Mouse (Mus musculus) cerebellum, adult 11-12 months (tissue): ENCODE results near the gene Cd70.

ENCODE experiments used
- DNase-seq: peaks from one replicate; pipeline ENCODE4 v3.0.0; 2022

Cd70 gene

GRCm38 (mm10) chr17:57148994-57149803, at the start of gene Cd70:
Gene Cd70, minus strand, starts transcription at chr17:57149777.
- no peak for DNase-seq

GRCm38 (mm10) chr17:57198252-57198651, 48.7 kb upstream of the Cd70 start:
- no peak for DNase-seq

GRCm38 (mm10) chr17:57195326-57196010, 45.9 kb upstream of the Cd70 start:
- no peak for DNase-seq

- no peak for DNase-seq
Observed at GRCm38 (mm10) chr17:57194771-57195170, 45.2 kb upstream of the Cd70 start.

- DNase-seq, result no peak
Observed at GRCm38 (mm10) chr17:57194041-57194507, 44.5 kb upstream of the Cd70 start, which contains the start of gene Tnfsf14. Gene Tnfsf14, minus strand, starts transcription at chr17:57194177.

GRCm38 (mm10) chr17:57188510-57189192, 39.1 kb upstream of the Cd70 start:
- DNase-seq, result no peak

GRCm38 (mm10) chr17:57185641-57186040, 36.1 kb upstream of the Cd70 start:
- no peak for DNase-seq

GRCm38 (mm10) chr17:57182871-57183270, 33.3 kb upstream of the Cd70 start:
- DNase-seq, result no peak

GRCm38 (mm10) chr17:57180363-57180762, 30.8 kb upstream of the Cd70 start:
- DNase-seq, result no peak

GRCm38 (mm10) chr17:57173351-57173750, 23.8 kb upstream of the Cd70 start:
- DNase-seq, result no peak

- no peak for DNase-seq
Observed at GRCm38 (mm10) chr17:57172378-57172777, 22.8 kb upstream of the Cd70 start.

- no peak for DNase-seq
Observed at GRCm38 (mm10) chr17:57170616-57171260, 21.2 kb upstream of the Cd70 start.

GRCm38 (mm10) chr17:57166800-57167791, 17.5 kb upstream of the Cd70 start:
- DNase-seq, result peak; percentile 80

GRCm38 (mm10) chr17:57153787-57154186, 4.2 kb upstream of the Cd70 start:
- DNase-seq, result no peak

- no peak for DNase-seq
Observed at GRCm38 (mm10) chr17:57153006-57153405, 3.4 kb upstream of the Cd70 start.

- no peak for DNase-seq
Observed at GRCm38 (mm10) chr17:57148343-57148742, 1.2 kb downstream of the Cd70 start.

GRCm38 (mm10) chr17:57145115-57145514, 4.5 kb downstream of the Cd70 start:
- DNase-seq, result no peak

GRCm38 (mm10) chr17:57143704-57144103, 5.9 kb downstream of the Cd70 start:
- DNase-seq, result no peak

GRCm38 (mm10) chr17:57139708-57140107, 9.9 kb downstream of the Cd70 start:
- no peak for DNase-seq

GRCm38 (mm10) chr17:57138676-57139075, 10.9 kb downstream of the Cd70 start:
- DNase-seq, result no peak

GRCm38 (mm10) chr17:57135635-57136034, 13.9 kb downstream of the Cd70 start:
- DNase-seq, result no peak

GRCm38 (mm10) chr17:57134693-57135092, 14.9 kb downstream of the Cd70 start:
- no peak for DNase-seq
